Mouse (Mus musculus) neutrophil, adult 59 days (primary cell): Measurements from ENCODE around the gene Kcna1. TPM values are rescaled to one million over a fixed set of nuclear protein-coding genes. Genes with fewer than 3 reads are reported as not detected.

ENCODE experiments used
- total RNA-seq, 2 experiments: library from RNA; stranded (reverse); gene quantifications; 1 replicate in 1 of 2; 2 replicates in 1 of 2; pipeline ENCODE4 v1.2.4; 2023

Kcna1 gene
- total RNA-seq, result not detected

GRCm38 (mm10) chr6:126646381-126646780, at the start of gene Kcna1:
Kcna1 (minus strand) TSS chr6:126646384.

Other genes starting within 250 kb of the Kcna1 start
- not detected for gene Kcna5, start 111.0 kb downstream of the Kcna1 start, total RNA-seq
- gene Kcna6, start 94.3 kb upstream of the Kcna1 start, total RNA-seq, result not detected
- gene Ndufa9, start 202.8 kb upstream of the Kcna1 start, total RNA-seq, result 10 to 100 TPM; 42.7 to 46.2 TPM
- gene Akap3, start 206.7 kb upstream of the Kcna1 start, total RNA-seq, result not detected